Mouse (Mus musculus) small intestine, adult 2 months (tissue): ENCODE measurements around the gene Vgll4. TPM values are rescaled to one million over a fixed set of nuclear protein-coding genes. Genes with fewer than 3 reads are reported as not detected.

Experiments used
- H3K27ac ChIP-seq: fragments of 200-500 bp; 2 replicates; pipeline ENCODE4 v1.5.1; 2012; ENCODE audit warnings: low read depth, low read length, control low read depth, inconsistent platforms; ENCODE audit not compliant: insufficient read depth
- H3K27me3 ChIP-seq: fragments of 200-500 bp; 2 replicates; pipeline ENCODE4 v1.6.1; 2012; ENCODE audit warnings: mild to moderate bottlenecking, moderate library complexity, low read length, inconsistent platforms; ENCODE audit not compliant: control insufficient read depth, insufficient read depth
- H3K36me3 ChIP-seq: fragments of 200-500 bp; 2 replicates; pipeline ENCODE4 v1.6.1; 2012; ENCODE audit warnings: mild to moderate bottlenecking, low read length, control low read depth, inconsistent platforms; ENCODE audit not compliant: control insufficient read depth, insufficient read depth
- H3K4me1 ChIP-seq: fragments of 200-500 bp; 2 replicates; pipeline ENCODE4 v1.6.1; 2012; ENCODE audit warnings: low read length, inconsistent platforms, mixed read lengths; ENCODE audit not compliant: control insufficient read depth, insufficient read depth, insufficient read length
- H3K4me3 ChIP-seq: fragments of 200-500 bp; 2 replicates; pipeline ENCODE4 v1.5.1; 2012; ENCODE audit warnings: low read depth, mild to moderate bottlenecking, control low read depth, inconsistent platforms, low read length, moderate library complexity
- CTCF ChIP-seq: fragments of 200-500 bp; IDR thresholded peaks from 2 replicates; pipeline ENCODE4 v1.5.1; 2012; ENCODE audit warnings: low read depth, mild to moderate bottlenecking, control low read depth, inconsistent platforms, low read length, moderate library complexity, mixed read lengths; ENCODE audit not compliant: insufficient replicate concordance, insufficient read length; ENCODE audit errors: extremely low read depth
- POLR2A ChIP-seq: fragments of 200-500 bp; IDR thresholded peaks from 2 replicates; pipeline ENCODE4 v1.6.1; 2012; ENCODE audit warnings: low read depth, mild to moderate bottlenecking, control low read depth, inconsistent platforms, low read length, moderate library complexity
- WGBS: fragments of 180-500 bp; shearing (Covaris S2); methylation state at CpG from one replicate; pipeline ENCODE4 v1.1.7; 2018; 5-methylcytosine and 5-hydroxymethylcytosine counted together
- polyA plus RNA-seq: library from polyadenylated mRNA; depleted of rRNA; stranded (reverse); fragments of >200 nt; gene quantifications from 2 replicates; pipeline ENCODE4 v1.2.3, GENCODE M21; 2012

Vgll4 gene
- polyA plus RNA-seq, 1 experiment = 48.1 TPM

DNA sequence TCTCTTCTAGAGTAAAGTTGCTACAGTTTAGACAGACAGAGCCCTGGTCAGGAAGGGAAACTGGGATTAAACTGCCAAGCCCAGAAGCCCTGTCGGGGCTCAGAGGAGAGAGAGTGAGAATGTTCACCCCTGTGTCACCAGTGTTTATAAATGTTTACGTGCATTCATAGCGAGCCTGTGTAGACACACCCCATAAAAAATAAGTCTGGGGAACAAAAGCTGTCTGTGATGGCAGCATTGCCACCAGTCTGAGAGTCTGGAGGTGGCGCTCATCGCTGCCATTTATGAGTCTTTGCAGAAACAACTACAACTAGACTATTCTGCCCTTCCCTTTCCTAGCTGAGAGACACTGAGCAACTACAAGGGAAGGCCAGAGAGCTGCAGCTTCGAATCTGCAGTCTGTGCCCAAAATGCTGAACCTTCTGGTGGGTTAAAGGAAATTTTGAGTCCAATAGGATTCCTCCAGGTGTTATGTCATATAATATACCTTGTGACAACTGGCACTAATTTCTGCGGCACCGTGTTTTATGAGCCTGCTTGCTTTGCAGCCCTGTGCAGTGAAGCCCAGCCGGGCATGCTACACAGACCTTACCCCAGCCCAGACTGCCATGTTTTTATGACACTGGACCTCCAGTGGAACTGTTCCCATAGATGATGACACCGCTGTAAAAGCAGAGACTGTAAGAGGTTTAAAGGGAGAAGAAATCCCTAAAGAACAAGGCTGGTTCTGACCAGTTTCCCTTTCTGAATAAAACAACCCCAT lies 11.4 kb downstream of the Vgll4 start:
- Histone ChIP-seq H3K4me3 (no peak overlapping the region), H3K27ac (no peak overlapping the region), H3K36me3 (peaks cover 10% of the 10 kb centered on the region), H3K27me3 (no peaks in the 10 kb centered on the region), H3K4me1 (peaks cover 5% of the 10 kb centered on the region; the same call in 1 of the 2 replicates)
- no peak for TF ChIP-seq POLR2A
- 56% methylated on average over 10 of the region's 10 CpGs for WGBS

DNA sequence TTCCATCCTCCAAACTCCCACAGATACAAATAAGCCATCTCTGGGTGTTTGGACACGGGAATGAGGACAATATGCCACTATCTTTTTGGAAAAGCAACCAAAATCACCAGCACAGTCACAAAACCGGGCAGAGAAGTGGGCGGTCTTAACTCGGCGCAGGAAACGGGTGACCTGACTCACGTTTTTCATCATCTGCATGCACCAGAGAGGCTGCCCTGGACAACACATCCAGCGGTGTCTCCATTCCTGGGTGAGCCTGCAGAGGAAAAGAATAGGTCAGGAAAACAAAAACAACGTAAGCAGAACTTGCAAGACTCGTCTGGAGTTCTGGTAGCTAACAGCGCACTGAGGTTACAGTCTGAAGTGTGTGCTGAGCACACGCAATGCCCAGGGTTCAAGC lies 12.0 kb downstream of the Vgll4 start:
- H3K27me3 ChIP-seq = no peaks in the 10 kb centered on the region
- H3K4me1 ChIP-seq = peaks cover 4% of the 10 kb centered on the region; the same call in 1 of the 2 replicates
- WGBS = 74% methylated on average over 12 of the region's 12 CpGs
- H3K4me3 ChIP-seq = no peak overlapping the region
- TF ChIP-seq CTCF = no peak
- TF ChIP-seq POLR2A = no peak
- peaks cover 10% of the 10 kb centered on the region for H3K36me3 ChIP-seq
- no peak overlapping the region for H3K27ac ChIP-seq

DNA sequence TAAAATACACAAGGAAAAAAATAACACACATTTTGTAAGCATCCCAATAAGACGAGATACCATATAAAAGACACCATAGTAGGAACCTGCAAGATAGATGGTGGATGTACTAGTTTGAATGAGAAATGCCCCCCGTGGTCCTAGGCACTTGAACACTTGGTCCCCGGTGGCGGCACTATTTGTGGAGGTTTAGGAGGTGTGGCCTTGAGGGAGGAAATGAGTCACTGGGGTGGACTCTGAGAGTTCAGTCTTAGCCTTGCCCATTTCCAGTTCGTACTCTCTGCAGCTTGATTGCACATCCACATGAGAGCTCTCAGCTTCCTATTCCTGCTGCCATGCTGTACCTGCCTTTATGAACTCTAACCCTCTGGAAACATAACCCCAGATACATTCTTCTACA lies 15.3 kb downstream of the Vgll4 start:
- Histone ChIP-seq H3K27me3 (no peaks in the 10 kb centered on the region), H3K4me3 (no peak overlapping the region), H3K4me1 (peaks cover 2% of the 10 kb centered on the region; the same call in 1 of the 2 replicates), H3K36me3 (peaks cover 10% of the 10 kb centered on the region), H3K27ac (no peak overlapping the region)
- WGBS = 71% methylated on average over 5 of the region's 5 CpGs
- TF ChIP-seq CTCF (no peak), POLR2A (no peak)

DNA sequence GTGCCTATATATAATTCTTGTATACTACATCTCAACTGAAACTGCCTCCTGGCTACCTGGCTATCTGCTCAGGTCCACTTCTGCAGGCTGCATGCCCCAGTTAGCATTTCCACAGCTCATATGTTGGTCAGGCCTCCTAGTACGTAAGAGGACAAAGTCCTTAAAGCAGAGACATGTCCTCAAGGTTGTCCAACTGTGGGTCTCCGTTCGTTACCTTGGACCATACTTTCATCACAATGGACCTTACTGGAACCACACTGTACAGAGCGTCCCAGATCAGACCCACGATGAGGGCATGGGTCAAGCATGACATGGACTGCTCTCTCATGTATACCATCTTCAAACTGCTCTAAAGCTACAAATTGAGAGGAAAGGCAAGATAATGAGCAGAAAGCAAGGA lies 16.2 kb downstream of the Vgll4 start:
- H3K27ac ChIP-seq = no peak overlapping the region
- peaks cover 10% of the 10 kb centered on the region for H3K36me3 ChIP-seq
- no peaks in the 10 kb centered on the region for H3K27me3 ChIP-seq
- peaks cover 2% of the 10 kb centered on the region; the same call in 1 of the 2 replicates for H3K4me1 ChIP-seq
- no peak overlapping the region for H3K4me3 ChIP-seq
- TF ChIP-seq POLR2A = no peak
- no peak for TF ChIP-seq CTCF
- WGBS = 88% methylated on average over 5 of the region's 5 CpGs

DNA sequence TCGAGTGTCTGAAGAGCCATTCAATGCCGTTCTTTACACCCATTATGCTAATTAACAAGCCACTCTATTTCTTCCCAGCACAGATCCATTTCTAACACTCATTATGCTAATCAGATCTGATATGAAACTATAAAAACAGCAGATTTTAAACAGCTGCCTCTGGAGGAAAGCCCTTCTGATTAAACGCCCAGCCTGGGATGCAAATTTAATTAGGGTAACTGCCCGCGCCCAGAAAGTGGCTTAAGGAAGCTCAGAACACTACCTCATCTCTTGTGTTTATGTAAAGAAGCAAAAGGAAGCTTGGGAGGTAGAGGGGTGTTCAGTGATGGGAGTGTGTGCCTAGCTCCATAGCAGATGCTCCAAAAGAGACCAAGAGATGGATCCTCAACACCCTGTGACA lies 17.4 kb downstream of the Vgll4 start:
- Histone ChIP-seq H3K36me3 (peaks cover 9% of the 10 kb centered on the region), H3K4me1 (peaks cover 2% of the 10 kb centered on the region; the same call in 1 of the 2 replicates), H3K4me3 (no peak overlapping the region), H3K27ac (no peak overlapping the region), H3K27me3 (no peaks in the 10 kb centered on the region)
- TF ChIP-seq CTCF = no peak
- no peak for TF ChIP-seq POLR2A
- WGBS = 55% methylated on average over 5 of the region's 5 CpGs

DNA sequence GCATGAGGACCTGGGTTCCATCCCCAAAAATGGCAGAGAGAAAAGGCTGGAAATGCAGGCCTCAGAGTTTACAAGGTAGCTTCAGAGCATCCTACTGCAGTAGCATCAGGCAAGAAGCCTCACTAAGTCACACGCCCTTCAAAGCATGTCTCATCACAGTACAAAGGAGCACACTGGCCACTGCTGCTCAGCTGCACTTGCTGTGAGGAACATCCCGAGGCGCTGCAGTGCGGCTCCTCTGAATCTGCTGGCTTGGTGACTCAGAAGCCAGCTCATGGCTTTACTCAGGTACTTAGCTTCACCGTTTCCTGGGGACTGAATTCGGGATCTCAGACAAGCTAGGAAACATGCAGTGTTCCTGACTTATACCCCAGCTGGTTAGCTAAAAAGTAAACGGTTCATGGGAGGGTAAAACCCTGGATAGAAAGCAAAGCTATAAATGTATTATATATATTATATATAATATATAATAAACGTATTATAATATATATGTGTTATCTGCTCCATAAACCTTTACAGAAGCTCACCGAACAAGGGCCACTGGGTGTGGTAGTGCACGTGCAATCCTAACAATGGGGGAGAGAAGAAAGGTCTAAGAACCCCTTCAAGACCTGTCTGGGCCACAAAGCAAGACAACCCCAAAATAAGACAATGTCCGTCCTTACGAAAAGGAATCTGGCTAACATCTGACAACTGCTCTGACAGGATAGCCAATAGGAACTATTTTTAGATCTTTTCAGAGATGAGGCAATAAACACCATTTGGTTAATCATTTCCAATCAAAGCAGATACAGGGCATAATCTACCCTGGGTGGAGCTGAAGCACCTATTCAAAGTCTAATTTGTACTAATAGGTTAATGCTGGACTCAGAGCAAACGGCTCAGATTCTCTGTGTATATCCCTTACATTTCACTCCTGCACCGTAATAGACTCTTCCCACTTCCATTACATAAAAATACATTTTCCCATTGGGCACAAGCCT lies 25.0 kb downstream of the Vgll4 start:
- no peak for TF ChIP-seq CTCF
- no peak for TF ChIP-seq POLR2A
- Histone ChIP-seq H3K27ac (peak overlapping the region; percentile 90), H3K4me1 (peaks cover 13% of the 10 kb centered on the region; the same call in 1 of the 2 replicates), H3K4me3 (no peak overlapping the region; the same call in 1 of the 2 replicates), H3K36me3 (0 out of 2 replicates have a peak, but pooled peaks cover 2% of the 10 kb centered on the region), H3K27me3 (no peaks in the 10 kb centered on the region)
- WGBS = 38% methylated on average over 14 of the region's 14 CpGs
